Mouse (Mus musculus): ENCODE measurements at regions not wholly inside any gene's neighbourhood (a gene's known extent, or its start where the extent isn't known, plus 50 kb on each side); places are given as distances from the start of the nearest gene placed in this dataset.
A peak's percentile ranks its signal among the peaks of the same experiment; 100 is the strongest.

DNA sequence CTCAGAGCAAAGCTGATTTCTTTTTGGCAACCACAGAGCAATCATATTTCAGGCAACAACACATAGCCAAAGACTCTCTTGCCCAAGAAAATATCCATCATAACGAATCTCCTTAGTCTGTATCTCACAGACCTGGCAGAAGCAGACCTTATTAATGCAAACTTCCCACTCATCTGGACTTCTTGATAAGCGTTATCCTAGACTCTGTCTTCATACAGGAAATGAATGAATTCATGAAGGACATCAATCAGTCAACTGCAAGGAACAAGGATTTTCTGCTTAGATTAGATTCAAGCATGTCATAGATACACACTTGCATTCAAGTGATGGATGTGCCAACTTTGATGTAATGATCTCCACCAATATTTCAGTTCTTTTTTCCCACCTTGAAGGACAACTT lies 488.1 kb upstream of the Gm26657 start:
- no peak overlapping the region for H3K4me2 ChIP-seq
- no peaks in the 10 kb centered on the region for H3K4me1 ChIP-seq (ENCODE audit: insufficient read depth)
- H3K9me3 ChIP-seq (ENCODE audit: low read depth, low read length) = no peaks in the 10 kb centered on the region
- no peak for DNase-seq
- no peak overlapping the region for H3K4me3 ChIP-seq (ENCODE audit: low read depth, low read length)
- ATAC-seq (ENCODE audit: insufficient read depth) = no peak
- no peak for TF ChIP-seq CTCF (IDR thresholded peaks at IDR 0.05; ENCODE audit: low read depth)
- no peak overlapping the region for H3K27ac ChIP-seq (ENCODE audit: low read depth)
- no peak overlapping the region for H3K9ac ChIP-seq
- H3K27me3 ChIP-seq (ENCODE audit: insufficient read depth, low read length) = no peaks in the 10 kb centered on the region
- H3K36me3 ChIP-seq (ENCODE audit: insufficient read depth) = no peaks in the 10 kb centered on the region
- 62% methylated on average over 2 of the region's 2 CpGs for WGBS

DNA sequence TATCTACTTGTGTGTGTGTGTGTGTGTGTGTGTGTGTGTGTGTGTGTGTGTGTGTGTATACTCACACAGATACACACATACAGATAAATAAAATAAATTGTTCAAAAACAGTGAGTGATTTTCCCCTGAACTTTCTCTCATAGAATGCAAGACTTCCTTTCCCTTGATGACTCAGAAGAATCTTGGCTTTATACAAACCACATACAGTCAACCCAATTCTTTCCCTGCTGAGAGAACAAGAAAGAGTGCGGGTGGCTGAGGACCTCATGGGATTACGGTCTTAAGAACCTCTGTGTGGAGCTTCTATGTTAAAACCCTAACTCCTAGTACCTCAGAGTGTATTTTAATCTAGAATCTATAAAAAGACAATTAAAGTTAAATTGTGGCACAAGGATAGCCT lies 489.3 kb upstream of the Gm26657 start:
- ATAC-seq (ENCODE audit: insufficient read depth) = no peak

DNA sequence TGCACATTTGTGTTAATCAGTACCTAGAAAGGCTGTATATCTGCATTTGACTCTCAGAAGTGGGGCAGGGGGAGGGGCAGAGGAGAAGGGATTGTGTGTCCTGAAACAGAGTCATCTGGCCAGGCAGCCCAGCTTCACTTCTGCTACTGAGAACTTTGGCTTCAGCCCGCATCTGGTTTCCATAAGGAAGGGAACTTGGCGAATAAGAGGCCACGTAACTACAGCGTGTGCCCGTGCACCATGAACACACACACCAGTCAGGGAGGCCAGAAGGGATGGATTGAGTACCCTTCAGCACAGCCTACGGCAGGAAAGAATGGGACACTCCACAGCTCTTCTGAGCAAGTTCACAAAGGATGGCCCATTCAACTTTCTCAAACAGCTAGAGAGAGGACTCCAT lies 496.0 kb upstream of the Gm26657 start:
- H3K27me3 ChIP-seq (ENCODE audit: insufficient read depth, low read length) = no peaks in the 10 kb centered on the region
- no peak overlapping the region for H3K9ac ChIP-seq
- DNase-seq = no peak
- ATAC-seq (ENCODE audit: insufficient read depth) = no peak
- H3K4me2 ChIP-seq = no peak overlapping the region
- no peaks in the 10 kb centered on the region for H3K36me3 ChIP-seq (ENCODE audit: insufficient read depth)
- no peak overlapping the region for H3K27ac ChIP-seq (ENCODE audit: low read depth)
- WGBS = 66% methylated on average over 6 of the region's 6 CpGs
- no peaks in the 10 kb centered on the region for H3K4me1 ChIP-seq (ENCODE audit: insufficient read depth)
- H3K4me3 ChIP-seq (ENCODE audit: low read depth, low read length) = no peak overlapping the region
- TF ChIP-seq CTCF (IDR thresholded peaks at IDR 0.05; ENCODE audit: low read depth) = no peak
- no peaks in the 10 kb centered on the region for H3K9me3 ChIP-seq (ENCODE audit: low read depth, low read length)

More for the DNA sequence above, 489.3 kb upstream of the Gm26657 start:
- no peak for TF ChIP-seq CTCF (IDR thresholded peaks at IDR 0.05; ENCODE audit: low read depth)
- Histone ChIP-seq H3K4me2 (no peak overlapping the region), H3K4me1 (ENCODE audit: insufficient read depth) (no peaks in the 10 kb centered on the region), H3K4me3 (ENCODE audit: low read depth, low read length) (no peak overlapping the region), H3K27me3 (ENCODE audit: insufficient read depth, low read length) (no peaks in the 10 kb centered on the region), H3K9me3 (ENCODE audit: low read depth, low read length) (no peaks in the 10 kb centered on the region), H3K27ac (ENCODE audit: low read depth) (no peak overlapping the region), H3K9ac (no peak overlapping the region), H3K36me3 (ENCODE audit: insufficient read depth) (no peaks in the 10 kb centered on the region)
- DNase-seq = no peak
- 91% methylated on average over 2 of the region's 2 CpGs for WGBS

DNA sequence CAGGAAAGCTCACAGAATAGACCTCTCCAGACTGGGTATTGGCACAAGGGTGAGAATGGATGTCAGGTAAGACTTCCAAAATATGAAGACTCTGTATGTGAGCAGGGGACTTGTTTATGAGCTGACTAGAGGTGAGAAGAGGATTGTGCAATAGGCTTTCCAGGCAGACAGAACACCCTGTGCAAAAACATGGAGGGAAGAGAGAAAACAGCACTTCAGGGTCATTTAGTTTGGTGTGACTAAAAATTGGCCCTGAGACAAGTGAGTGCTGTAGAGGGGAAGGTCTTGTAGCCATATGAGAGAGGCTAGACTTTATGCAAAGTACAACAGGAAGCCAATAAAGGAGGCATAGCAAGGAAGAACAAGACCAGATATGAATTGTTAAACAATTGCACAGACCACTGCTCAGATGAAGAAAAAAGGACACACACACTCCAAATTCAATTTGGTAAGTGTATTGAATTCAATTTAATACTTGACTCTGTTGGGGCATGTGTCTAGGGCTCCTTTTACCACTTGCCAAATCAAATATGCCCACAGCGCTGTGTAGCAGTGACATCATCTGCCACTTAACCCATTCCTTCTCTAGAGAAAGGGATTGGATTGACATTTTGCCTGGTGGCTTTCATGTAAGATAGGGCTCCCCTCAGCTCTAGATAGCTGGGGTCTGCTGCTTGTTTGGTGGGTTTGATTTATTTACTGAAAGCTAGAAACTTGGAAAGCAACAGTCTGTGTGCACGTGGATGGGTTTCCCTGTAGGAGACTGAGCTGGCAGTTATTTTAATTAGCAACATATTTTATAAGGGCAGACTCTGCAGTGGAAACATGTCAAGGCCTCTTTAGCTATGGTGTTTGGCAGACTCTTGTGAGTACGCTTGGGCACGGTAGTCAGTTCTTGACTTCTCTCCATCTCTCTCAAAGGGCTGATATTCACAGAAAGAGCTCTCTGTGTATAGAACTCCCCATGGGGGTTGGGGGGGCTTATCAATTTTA lies 501.1 kb upstream of the Gm26657 start:
- ATAC-seq (ENCODE audit: insufficient read depth) (0 out of 2 replicates have a peak, but pooled peaks have one; percentile 21), DNase-seq (no peak)

DNA sequence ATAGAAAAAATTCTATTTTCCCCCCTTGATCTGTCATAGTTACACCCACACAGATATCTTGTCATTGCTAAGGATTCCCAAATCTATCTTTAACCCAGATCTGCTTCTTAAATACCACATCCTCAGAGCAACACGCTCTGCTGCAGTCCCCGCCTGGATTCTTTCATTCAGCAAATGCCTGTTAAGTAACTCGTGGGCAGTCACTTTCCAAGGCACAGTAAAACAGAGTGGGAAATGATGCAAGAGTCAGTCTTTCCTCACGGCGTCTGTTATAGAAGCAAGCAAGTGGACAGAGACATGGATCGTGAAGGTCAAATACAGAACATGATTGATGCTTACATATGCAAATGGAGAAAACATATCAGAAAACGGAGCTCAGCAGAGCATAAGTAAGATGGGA lies 508.5 kb upstream of the Gm26657 start:
- Histone ChIP-seq H3K9ac (no peak overlapping the region), H3K27ac (ENCODE audit: low read depth) (no peak overlapping the region), H3K9me3 (ENCODE audit: low read depth, low read length) (no peaks in the 10 kb centered on the region), H3K4me1 (ENCODE audit: insufficient read depth) (no peaks in the 10 kb centered on the region), H3K4me2 (no peak overlapping the region), H3K36me3 (ENCODE audit: insufficient read depth) (no peaks in the 10 kb centered on the region), H3K4me3 (ENCODE audit: low read depth, low read length) (no peak overlapping the region), H3K27me3 (ENCODE audit: insufficient read depth, low read length) (no peaks in the 10 kb centered on the region)
- TF ChIP-seq CTCF (IDR thresholded peaks at IDR 0.05; ENCODE audit: low read depth) = no peak
- WGBS = 60% methylated on average over 7 of the region's 7 CpGs
- ATAC-seq (ENCODE audit: insufficient read depth) = no peak
- DNase-seq = no peak

More for the DNA sequence above, 501.1 kb upstream of the Gm26657 start:
- TF ChIP-seq CTCF (IDR thresholded peaks at IDR 0.05; ENCODE audit: low read depth) = no peak
- H3K9me3 ChIP-seq (ENCODE audit: low read depth, low read length) = no peaks in the 10 kb centered on the region
- no peaks in the 10 kb centered on the region for H3K27me3 ChIP-seq (ENCODE audit: insufficient read depth, low read length)
- 63% methylated on average over 4 of the region's 4 CpGs for WGBS
- no peak overlapping the region for H3K4me3 ChIP-seq (ENCODE audit: low read depth, low read length)
- H3K9ac ChIP-seq = no peak overlapping the region
- H3K4me2 ChIP-seq = no peak overlapping the region
- no peaks in the 10 kb centered on the region for H3K4me1 ChIP-seq (ENCODE audit: insufficient read depth)
- no peaks in the 10 kb centered on the region for H3K36me3 ChIP-seq (ENCODE audit: insufficient read depth)
- no peak overlapping the region for H3K27ac ChIP-seq (ENCODE audit: low read depth)

DNA sequence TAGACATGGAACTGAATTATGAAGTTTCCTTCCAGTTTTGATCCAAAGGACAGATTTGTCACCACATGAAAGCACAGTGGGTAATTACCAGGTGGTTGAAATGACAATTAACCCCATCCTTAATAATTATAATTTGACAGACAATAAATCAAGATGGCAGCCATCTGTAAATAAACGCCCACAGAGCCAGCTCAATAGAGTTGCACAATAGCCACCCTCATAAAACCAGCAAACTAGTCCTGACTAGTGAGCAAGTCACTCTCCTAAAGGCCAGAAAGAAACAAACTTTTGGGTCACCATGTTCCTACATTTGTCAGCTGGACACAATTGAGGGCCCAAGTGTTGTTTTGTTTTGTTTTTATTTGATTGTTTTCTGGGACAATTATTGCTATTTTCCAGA lies 509.4 kb upstream of the Gm26657 start:
- Histone ChIP-seq H3K27me3 (ENCODE audit: insufficient read depth, low read length) (no peaks in the 10 kb centered on the region), H3K4me1 (ENCODE audit: insufficient read depth) (no peaks in the 10 kb centered on the region), H3K4me3 (ENCODE audit: low read depth, low read length) (no peak overlapping the region), H3K4me2 (no peak overlapping the region), H3K9me3 (ENCODE audit: low read depth, low read length) (no peaks in the 10 kb centered on the region), H3K9ac (no peak overlapping the region), H3K36me3 (ENCODE audit: insufficient read depth) (no peaks in the 10 kb centered on the region), H3K27ac (ENCODE audit: low read depth) (no peak overlapping the region)
- no peak for TF ChIP-seq CTCF (IDR thresholded peaks at IDR 0.05; ENCODE audit: low read depth)
- no peak for ATAC-seq (ENCODE audit: insufficient read depth)
- WGBS = 90% methylated on average over 1 of the region's 1 CpGs
- no peak for DNase-seq

DNA sequence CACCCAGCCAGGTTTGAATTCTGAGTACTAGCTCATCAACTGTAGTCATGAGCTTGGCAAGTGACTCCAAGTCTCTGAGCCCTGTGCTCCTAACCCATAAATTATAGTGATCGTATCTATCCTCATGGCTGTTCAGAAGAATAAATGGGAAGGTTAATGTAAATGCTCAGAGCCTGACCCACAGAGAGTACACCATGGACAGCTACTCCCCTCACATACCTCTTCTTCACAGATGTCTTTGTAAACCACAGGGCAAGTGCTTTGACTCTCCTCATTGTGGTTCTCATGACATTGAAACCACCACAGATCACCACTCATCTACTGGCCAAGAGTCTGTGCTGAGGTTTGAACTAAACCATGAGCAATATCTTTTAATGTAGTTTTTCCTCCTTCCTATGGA lies 513.4 kb upstream of the Gm26657 start:
- no peak for DNase-seq
- Histone ChIP-seq H3K4me3 (ENCODE audit: low read depth, low read length) (no peak overlapping the region), H3K27me3 (ENCODE audit: insufficient read depth, low read length) (no peaks in the 10 kb centered on the region), H3K27ac (ENCODE audit: low read depth) (no peak overlapping the region), H3K36me3 (ENCODE audit: insufficient read depth) (no peaks in the 10 kb centered on the region), H3K4me2 (no peak overlapping the region), H3K9me3 (ENCODE audit: low read depth, low read length) (no peaks in the 10 kb centered on the region), H3K9ac (no peak overlapping the region), H3K4me1 (ENCODE audit: insufficient read depth) (0 out of 2 replicates have a peak, but pooled peaks cover 5% of the 10 kb centered on the region)
- no peak for ATAC-seq (ENCODE audit: insufficient read depth)
- TF ChIP-seq CTCF (IDR thresholded peaks at IDR 0.05; ENCODE audit: low read depth) = no peak
- WGBS = 76% methylated on average over 1 of the region's 1 CpGs

All from lung, embryonic 14.5 days (tissue).